Mouse (Mus musculus) Patski (cell line): ENCODE data around the gene Slc41a3. TPM values are rescaled to one million over a fixed set of nuclear protein-coding genes. Genes with fewer than 3 reads are reported as not detected.
"Not testable (repeated sequence)": the region's sequence is repeated elsewhere in the genome, so short reads cannot be mapped to it uniquely, and the experiment has no call there.

Source experiments
- ATAC-seq: fragments of 100-300 bp; one replicate; pipeline ENCODE4 v1.8.0; 2021
- CTCF ChIA-PET: fragments of 350-600 bp; sonication (Branson Sonifier 250); formaldehyde crosslinking; loops from one replicate; lab custom pipeline; 2022; ENCODE audit warnings: inconsistent platforms; lab: Charles Lee
- POLR2A ChIA-PET: fragments of 350-600 bp; sonication (Branson Sonifier 250); formaldehyde crosslinking; loops from one replicate; lab custom pipeline; 2022; ENCODE audit warnings: antibody characterized with exemption, inconsistent platforms; lab: Charles Lee
- DNase-seq: peaks from one replicate; pipeline ENCODE4 v3.0.0-alpha.2; 2011; ENCODE audit warnings: low read depth, low spot score
- H3K27me3 ChIP-seq: fragments of 371-371 bp; one replicate; pipeline ENCODE4 v1.5.1; 2021
- CTCF ChIP-seq: fragments of 100-300 bp; IDR thresholded peaks from one replicate; pipeline ENCODE4 v1.5.1; 2021
- in situ Hi-C: fragments of 300-500 bp; cut with MboI; formaldehyde crosslinking; loops from 3 replicates; pipeline ENCODE4 v1.11.1; 2018; ENCODE audit warnings: low pct_unique_long_range_greater_than_20kb, mixed read lengths
- polyA plus RNA-seq: library from polyadenylated mRNA; unstranded; gene quantifications from one replicate; pipeline ENCODE4 v1.2.3, GENCODE M21; 2021

Gene Slc41a3
- polyA plus RNA-seq, 1 experiment from 2014 or later, result 9.1 TPM

DNA sequence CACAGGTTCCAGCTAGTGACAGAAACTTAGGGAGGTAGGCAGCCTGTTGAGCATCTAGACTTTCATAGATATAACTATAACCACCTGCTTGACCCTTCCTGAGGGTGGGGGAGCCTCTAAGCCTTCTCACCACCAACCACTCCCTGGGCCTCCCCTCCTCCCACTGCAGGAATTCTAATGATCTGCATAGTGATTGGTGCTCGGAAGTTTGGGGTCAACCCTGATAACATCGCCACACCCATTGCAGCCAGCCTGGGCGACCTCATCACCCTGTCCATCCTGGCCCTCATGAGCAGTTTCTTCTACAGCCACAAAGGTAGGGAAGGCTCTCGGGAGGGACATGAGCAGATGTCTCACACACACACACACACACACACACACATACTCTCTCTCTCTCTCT, 30.6 kb downstream of the Slc41a3 start:
- in situ Hi-C loops, result no loop called here
- no peak for TF ChIP-seq CTCF
- ChIA-PET CTCF (no interaction called here), POLR2A (no interaction called here)
- DNase-seq, result no peak
- no peak for ATAC-seq
- no peaks in the 10 kb centered on the region for H3K27me3 ChIP-seq

DNA sequence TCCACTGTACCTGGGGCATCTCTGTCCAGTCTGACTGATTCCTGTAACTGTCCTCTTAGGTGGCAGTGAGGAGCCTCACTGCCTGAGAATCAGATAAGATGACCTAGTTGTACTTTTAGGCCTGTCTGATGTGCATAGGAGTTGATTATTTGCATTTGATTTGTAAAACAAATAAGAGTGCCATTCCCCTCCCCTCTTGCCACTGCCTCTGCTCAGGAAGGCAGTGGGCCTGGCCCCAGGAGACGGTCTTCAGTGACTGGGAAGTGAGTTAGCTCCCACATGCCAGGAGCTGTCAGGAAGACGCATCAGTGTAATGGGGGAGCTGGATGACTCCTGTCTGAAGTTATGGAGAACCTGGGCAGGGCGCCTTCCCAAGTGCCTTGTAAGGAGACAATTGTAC, 31.1 kb downstream of the Slc41a3 start:
- ChIA-PET POLR2A (no interaction called here), CTCF (interaction anchor here (2.1 kb wide), 1 partner anchor 19 kb away, joined by 6 read pairs; no protein-coding TSS in a partner anchor)
- DNase-seq (no peak), ATAC-seq (no peak)
- TF ChIP-seq CTCF, result no peak
- in situ Hi-C loops, result no loop called here
- H3K27me3 ChIP-seq, result no peaks in the 10 kb centered on the region

- CTCF ChIA-PET, result no interaction called here
- ATAC-seq, result no peak
- no peak for TF ChIP-seq CTCF
- POLR2A ChIA-PET, result interaction anchor here (0.6 kb wide), 1 partner anchor 497 kb away, joined by 3 read pairs; no protein-coding TSS in a partner anchor
- H3K27me3 ChIP-seq, result no peaks in the 10 kb centered on the region
- DNase-seq, result no peak
- in situ Hi-C loops, result no loop called here
Measured at GRCm38 (mm10) chr6:90643057-90643456, 38.5 kb downstream of the Slc41a3 start.

- ChIA-PET POLR2A (no interaction called here), CTCF (no interaction called here)
- H3K27me3 ChIP-seq, result no peaks in the 10 kb centered on the region
- ATAC-seq (no peak), DNase-seq (no peak)
- in situ Hi-C loops, result no loop called here
- no peak for TF ChIP-seq CTCF
Measured at GRCm38 (mm10) chr6:90644965-90645364, 40.4 kb downstream of the Slc41a3 start.

- ChIA-PET POLR2A (no interaction called here), CTCF (no interaction called here)
- TF ChIP-seq CTCF, result no peak
- no peak for ATAC-seq
- DNase-seq, result no peak
- H3K27me3 ChIP-seq, result no peaks in the 10 kb centered on the region
- in situ Hi-C loops, result no loop called here
Measured at GRCm38 (mm10) chr6:90648391-90648790, 43.9 kb downstream of the Slc41a3 start.

DNA sequence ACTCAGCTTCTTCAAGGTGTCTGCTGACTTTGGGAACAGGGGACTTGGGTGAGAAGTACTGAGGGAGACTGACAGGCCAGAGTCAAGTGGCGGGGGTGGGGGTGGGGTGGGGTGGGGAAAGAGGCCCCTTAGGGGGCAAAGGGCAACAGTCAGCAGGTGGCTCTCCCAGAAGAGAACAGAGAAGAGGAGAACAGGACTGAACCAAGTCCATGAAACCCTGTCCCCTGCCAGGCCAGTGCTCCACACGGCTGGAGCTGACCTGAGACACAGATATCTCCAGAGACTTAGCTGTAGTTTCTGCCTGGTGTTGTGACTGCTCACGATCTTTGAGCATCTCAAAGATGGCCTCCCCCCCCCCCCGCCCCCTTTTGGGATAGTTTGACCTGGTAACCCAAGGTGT, 44.8 kb downstream of the Slc41a3 start:
- POLR2A ChIA-PET, result no interaction called here
- no peak for TF ChIP-seq CTCF
- in situ Hi-C loops, result no loop called here

DNA sequence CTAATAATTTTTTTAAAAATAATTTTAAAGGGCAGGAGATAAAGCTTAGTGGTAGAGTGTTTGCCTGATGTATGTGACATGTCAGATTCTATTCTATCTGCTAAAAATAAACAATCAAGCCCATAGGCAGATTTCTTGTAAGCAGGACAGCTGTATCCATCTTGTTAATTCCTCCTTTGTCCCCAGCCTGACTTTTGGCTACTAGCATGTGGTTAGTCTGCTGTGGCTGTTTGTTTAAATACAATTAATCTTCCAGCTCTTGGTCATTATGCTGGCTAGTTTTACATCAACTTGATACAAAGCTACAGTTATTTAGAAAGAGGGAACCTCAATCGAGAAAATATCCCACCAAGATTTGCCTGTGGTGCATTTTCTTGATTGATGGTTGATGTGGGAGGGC, 46.1 kb downstream of the Slc41a3 start:
- in situ Hi-C loops, result no loop called here
- TF ChIP-seq CTCF, result no peak
- ATAC-seq (no peak), DNase-seq (no peak)
- POLR2A ChIA-PET, result no interaction called here
- no peaks in the 10 kb centered on the region for H3K27me3 ChIP-seq
- CTCF ChIA-PET, result interaction anchor here (2.0 kb wide), 1 partner anchor 43 kb away, joined by 6 read pairs; no protein-coding TSS in a partner anchor

More for the DNA sequence above, 44.8 kb downstream of the Slc41a3 start:
- ATAC-seq (no peak), DNase-seq (no peak)
- CTCF ChIA-PET, result interaction anchor here (2.0 kb wide), 1 partner anchor 42 kb away, joined by 6 read pairs; no protein-coding TSS in a partner anchor
- H3K27me3 ChIP-seq, result no peaks in the 10 kb centered on the region

DNA sequence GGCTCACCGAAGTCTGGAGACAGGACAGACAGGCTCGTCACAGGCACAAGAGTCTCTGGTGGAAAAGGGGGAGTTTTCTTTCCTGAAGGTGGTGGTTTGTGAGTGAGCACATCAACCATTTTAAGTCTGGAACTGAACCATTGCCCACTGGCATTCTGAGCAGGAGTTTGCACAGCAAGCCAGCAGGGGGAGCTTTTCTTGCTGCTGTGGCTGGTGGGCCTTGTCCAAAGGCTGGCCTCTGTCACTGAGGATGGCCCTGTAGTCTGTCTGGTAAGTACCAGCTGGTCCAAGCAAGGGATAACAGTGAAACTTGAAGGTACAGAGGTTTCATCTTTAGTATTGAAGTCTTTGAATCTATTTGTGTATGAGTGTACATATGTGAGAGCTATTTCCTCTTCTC, 49.2 kb downstream of the Slc41a3 start:
- DNase-seq (peak; percentile 1), ATAC-seq (no peak)
- H3K27me3 ChIP-seq, result no peaks in the 10 kb centered on the region
- CTCF ChIA-PET, result interaction anchor here (1.3 to 2.3 kb wide), 6 partner anchors 12 to 74 kb away, joined by 3 to 10 read pairs (median 4); no protein-coding TSS in a partner anchor
- POLR2A ChIA-PET, result interaction anchor here (1.1 kb wide), 1 partner anchor 27 kb away, joined by 3 read pairs; no protein-coding TSS in a partner anchor
- in situ Hi-C loops, result no loop called here
- TF ChIP-seq CTCF, result peak; percentile 82

DNA sequence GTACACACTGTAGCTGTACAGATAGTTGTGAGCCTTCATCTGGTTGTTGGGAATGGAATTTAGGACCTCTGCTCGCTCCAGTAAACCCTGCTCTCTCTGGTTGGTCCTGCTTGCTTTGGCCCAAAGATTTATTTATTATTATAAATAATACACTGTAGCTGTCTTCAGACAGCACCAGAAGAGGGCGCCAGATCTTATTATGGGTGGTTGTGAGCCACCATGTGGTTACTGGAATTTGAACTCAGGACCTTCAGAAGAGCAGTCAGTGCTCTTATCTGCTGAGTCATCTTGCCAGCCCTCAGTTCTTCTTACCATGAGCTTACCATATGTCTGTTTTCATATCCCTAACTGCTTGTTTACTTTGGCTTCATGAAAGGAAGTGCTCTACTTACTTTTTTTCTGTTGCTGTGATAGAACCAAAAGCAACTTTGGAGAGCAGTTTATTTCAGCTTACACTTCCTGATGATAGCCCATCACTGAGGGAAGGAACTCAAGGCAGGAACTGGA, 51.9 kb downstream of the Slc41a3 start:
- CTCF ChIA-PET, result interaction anchor here (0.7 to 1.5 kb wide), 6 partner anchors 11 to 82 kb away, joined by 3 to 6 read pairs (median 3); no protein-coding TSS in a partner anchor
- not testable (repeated sequence) for ATAC-seq, H3K27me3 ChIP-seq, DNase-seq
- in situ Hi-C loops, result loop anchor here (5.0 kb wide), 1 partner anchor 66 kb away; no protein-coding TSS in a partner anchor
- POLR2A ChIA-PET, result interaction anchor here (1.0 kb wide), 1 partner anchor 73 kb away, joined by 3 read pairs; no protein-coding TSS in a partner anchor

GRCm38 (mm10) chr6:90659913-90660312, 55.4 kb downstream of the Slc41a3 start:
- DNase-seq (no peak), ATAC-seq (no peak)
- POLR2A ChIA-PET, result interaction anchor here (0.7 to 1.3 kb wide), 2 partner anchors 9 to 21 kb away, joined by 3 to 5 read pairs; no protein-coding TSS in a partner anchor
- TF ChIP-seq CTCF, result no peak
- no peaks in the 10 kb centered on the region for H3K27me3 ChIP-seq
- in situ Hi-C loops, result loop anchor here (5.0 kb wide), 1 partner anchor 62 kb away; no protein-coding TSS in a partner anchor
- CTCF ChIA-PET, result interaction anchor here (1.0 to 1.6 kb wide), 3 partner anchors 14 to 55 kb away, joined by 3 read pairs; no protein-coding TSS in a partner anchor

DNA sequence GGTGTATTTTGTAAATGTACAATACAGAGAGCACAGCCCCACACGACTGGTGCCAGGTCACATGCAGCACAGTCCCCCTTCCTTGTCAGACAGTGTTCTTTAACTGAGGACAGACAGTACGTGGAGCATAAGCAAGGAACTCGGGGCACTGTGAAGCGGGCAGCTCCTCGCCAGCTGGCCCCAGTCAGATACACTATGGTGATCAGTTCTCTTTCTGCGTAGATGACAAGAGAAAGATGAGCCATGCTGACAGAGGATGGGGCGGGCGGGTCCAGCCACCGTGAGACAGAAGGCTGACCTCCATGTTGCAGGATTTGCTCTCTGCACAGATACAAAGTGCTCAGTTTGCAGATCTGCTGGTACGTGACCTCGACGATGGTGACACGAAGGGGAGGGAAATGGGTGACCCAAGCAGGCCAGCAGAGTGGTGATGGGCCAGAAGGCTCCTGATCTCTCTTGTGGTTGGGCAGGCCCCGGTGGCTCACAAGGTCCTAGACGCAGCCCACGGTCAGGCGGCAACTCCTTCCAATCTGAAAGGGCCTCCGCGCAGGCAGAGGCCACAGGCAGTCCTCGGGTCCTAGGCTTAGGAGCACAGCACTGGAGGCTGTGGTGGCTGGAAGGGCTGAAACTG, 56.0 kb downstream of the Slc41a3 start:
- DNase-seq (no peak), ATAC-seq (no peak)
- ChIA-PET POLR2A (interaction anchor here (1.3 kb wide), 1 partner anchor 9 kb away, joined by 5 read pairs; no protein-coding TSS in a partner anchor), CTCF (interaction anchor here (1.0 to 1.6 kb wide), 3 partner anchors 15 to 54 kb away, joined by 3 read pairs; no protein-coding TSS in a partner anchor)
- no peaks in the 10 kb centered on the region for H3K27me3 ChIP-seq
- in situ Hi-C loops, result no loop called here
- TF ChIP-seq CTCF, result no peak
